Mouse (Mus musculus): ENCODE data around the gene Gm4969. TPM values are rescaled to one million over a fixed set of nuclear protein-coding genes. Genes with fewer than 3 reads are reported as not detected.

The Gm4969 gene
- polyA plus RNA-seq, 1 experiment from 2014 or later, result 2.2 TPM

- Histone ChIP-seq H3K4me1 (ENCODE audit: control insufficient read depth, insufficient read depth, low read length) (peaks cover 37% of the 10 kb centered on the region), H3K9me3 (replicated peaks; ENCODE audit: control insufficient read depth, low read length) (no peaks in the 10 kb centered on the region), H3K9ac (ENCODE audit: low read depth, low read length) (peak overlapping the region; percentile 92), H3K36me3 (ENCODE audit: control insufficient read depth, insufficient read depth, low read length) (0 out of 2 replicates have a peak, but pooled peaks cover 8% of the 10 kb centered on the region), H3K27ac (ENCODE audit: low read depth, low read length) (peak overlapping the region; percentile 98), H3K27me3 (ENCODE audit: control insufficient read depth, insufficient read depth, low read length) (peaks cover 6% of the 10 kb centered on the region; the same call in 1 of the 2 replicates), H3K4me3 (ENCODE audit: low read depth, low read length) (peak overlapping the region; percentile 78), H3K4me2 (peak overlapping the region; percentile 96)
- ATAC-seq (replicated peaks; ENCODE audit: insufficient number of reproducible peaks, low FRiP score, low TSS enrichment), result no peak
- WGBS (ENCODE audit: insufficient replicate concordance), result under 1% methylated on average over 84 of the region's 87 CpGs
Measured at GRCm38 (mm10) chr7:19094826-19095750, 23.1 kb downstream of the Gm4969 start.

- Histone ChIP-seq H3K27ac (ENCODE audit: low read depth, low read length) (peak within 1 kb of the TSS; percentile 98), H3K4me2 (peak within 1 kb of the TSS; percentile 96), H3K4me3 (ENCODE audit: low read depth, low read length) (peak within 1 kb of the TSS; percentile 78), H3K9ac (ENCODE audit: low read depth, low read length) (peak within 1 kb of the TSS; percentile 92), H3K27me3 (ENCODE audit: control insufficient read depth, insufficient read depth, low read length) (peaks cover 6% of the 10 kb centered on the region; the same call in 1 of the 2 replicates), H3K36me3 (ENCODE audit: control insufficient read depth, insufficient read depth, low read length) (0 out of 2 replicates have a peak, but pooled peaks cover 8% of the 10 kb centered on the region), H3K9me3 (replicated peaks; ENCODE audit: control insufficient read depth, low read length) (no peaks in the 10 kb centered on the region), H3K4me1 (ENCODE audit: control insufficient read depth, insufficient read depth, low read length) (peaks cover 37% of the 10 kb centered on the region)
- peak; percentile 7; the same call in 1 of the 2 replicates for ATAC-seq (replicated peaks; ENCODE audit: insufficient number of reproducible peaks, low FRiP score, low TSS enrichment)
- WGBS (ENCODE audit: insufficient replicate concordance), result under 1% methylated on average over 27 of the region's 36 CpGs
Measured at GRCm38 (mm10) chr7:19094471-19094825, 23.7 kb downstream of the Gm4969 start, which contains the start of gene Six5. Gene Six5, plus strand, starts transcription at chr7:19094594.

- H3K27me3 ChIP-seq (ENCODE audit: control insufficient read depth, insufficient read depth, low read length), result peaks cover 6% of the 10 kb centered on the region; the same call in 1 of the 2 replicates
- no peaks in the 10 kb centered on the region for H3K9me3 ChIP-seq (replicated peaks; ENCODE audit: control insufficient read depth, low read length)
- H3K4me1 ChIP-seq (ENCODE audit: control insufficient read depth, insufficient read depth, low read length), result peaks cover 37% of the 10 kb centered on the region
- peak overlapping the region; percentile 78 for H3K4me3 ChIP-seq (ENCODE audit: low read depth, low read length)
- ATAC-seq (replicated peaks; ENCODE audit: insufficient number of reproducible peaks, low FRiP score, low TSS enrichment), result peak; percentile 71
- H3K27ac ChIP-seq (ENCODE audit: low read depth, low read length), result peak overlapping the region; percentile 98
- H3K9ac ChIP-seq (ENCODE audit: low read depth, low read length), result peak overlapping the region; percentile 92
- peak overlapping the region; percentile 96 for H3K4me2 ChIP-seq
- under 1% methylated on average over 45 of the region's 45 CpGs for WGBS (ENCODE audit: insufficient replicate concordance)
- H3K36me3 ChIP-seq (ENCODE audit: control insufficient read depth, insufficient read depth, low read length), result 0 out of 2 replicates have a peak, but pooled peaks cover 8% of the 10 kb centered on the region
Measured at GRCm38 (mm10) chr7:19093537-19094385, 24.4 kb downstream of the Gm4969 start.

- peaks cover 8% of the 10 kb centered on the region; the same call in 1 of the 2 replicates for H3K36me3 ChIP-seq (ENCODE audit: control insufficient read depth, insufficient read depth, low read length)
- peak overlapping the region; percentile 93 for H3K27ac ChIP-seq (ENCODE audit: low read depth, low read length)
- H3K4me2 ChIP-seq, result peak overlapping the region; percentile 96
- peak overlapping the region; percentile 78 for H3K4me3 ChIP-seq (ENCODE audit: low read depth, low read length)
- peak overlapping the region; percentile 68 for H3K9ac ChIP-seq (ENCODE audit: low read depth, low read length)
- no peaks in the 10 kb centered on the region for H3K9me3 ChIP-seq (replicated peaks; ENCODE audit: control insufficient read depth, low read length)
- peaks cover 37% of the 10 kb centered on the region for H3K4me1 ChIP-seq (ENCODE audit: control insufficient read depth, insufficient read depth, low read length)
- peaks cover 6% of the 10 kb centered on the region; the same call in 1 of the 2 replicates for H3K27me3 ChIP-seq (ENCODE audit: control insufficient read depth, insufficient read depth, low read length)
- ATAC-seq (replicated peaks; ENCODE audit: insufficient number of reproducible peaks, low FRiP score, low TSS enrichment), result 0 out of 2 replicates have a peak, but pooled peaks have one; percentile 44
- under 1% methylated on average over 10 of the region's 15 CpGs for WGBS (ENCODE audit: insufficient replicate concordance)
Measured at GRCm38 (mm10) chr7:19093174-19093521, 25.0 kb downstream of the Gm4969 start.

GRCm38 (mm10) chr7:19092381-19093173 lies 25.6 kb downstream of the Gm4969 start:
- Histone ChIP-seq H3K4me2 (peak overlapping the region; percentile 96), H3K4me3 (ENCODE audit: low read depth, low read length) (peak overlapping the region; percentile 78), H3K27ac (ENCODE audit: low read depth, low read length) (peak overlapping the region; percentile 93), H3K4me1 (ENCODE audit: control insufficient read depth, insufficient read depth, low read length) (peaks cover 34% of the 10 kb centered on the region), H3K9me3 (replicated peaks; ENCODE audit: control insufficient read depth, low read length) (no peaks in the 10 kb centered on the region), H3K36me3 (ENCODE audit: control insufficient read depth, insufficient read depth, low read length) (peaks cover 11% of the 10 kb centered on the region; the same call in 1 of the 2 replicates), H3K27me3 (ENCODE audit: control insufficient read depth, insufficient read depth, low read length) (peaks cover 6% of the 10 kb centered on the region; the same call in 1 of the 2 replicates), H3K9ac (ENCODE audit: low read depth, low read length) (peak overlapping the region; percentile 68)
- WGBS (ENCODE audit: insufficient replicate concordance), result 4% methylated on average over 38 of the region's 38 CpGs
- peak; percentile 35 for ATAC-seq (replicated peaks; ENCODE audit: insufficient number of reproducible peaks, low FRiP score, low TSS enrichment)

- Histone ChIP-seq H3K9me3 (replicated peaks; ENCODE audit: control insufficient read depth, low read length) (no peaks in the 10 kb centered on the region), H3K9ac (ENCODE audit: low read depth, low read length) (peak overlapping the region; percentile 68), H3K4me1 (ENCODE audit: control insufficient read depth, insufficient read depth, low read length) (peaks cover 28% of the 10 kb centered on the region), H3K4me3 (ENCODE audit: low read depth, low read length) (no peak overlapping the region), H3K27ac (ENCODE audit: low read depth, low read length) (no peak overlapping the region), H3K4me2 (peak overlapping the region; percentile 96), H3K27me3 (ENCODE audit: control insufficient read depth, insufficient read depth, low read length) (peaks cover 6% of the 10 kb centered on the region; the same call in 1 of the 2 replicates), H3K36me3 (ENCODE audit: control insufficient read depth, insufficient read depth, low read length) (peaks cover 8% of the 10 kb centered on the region; the same call in 1 of the 2 replicates)
- no peak for ATAC-seq (replicated peaks; ENCODE audit: insufficient number of reproducible peaks, low FRiP score, low TSS enrichment)
- WGBS (ENCODE audit: insufficient replicate concordance), result 32% methylated on average over 17 of the region's 17 CpGs
Measured at GRCm38 (mm10) chr7:19091913-19092312, 26.3 kb downstream of the Gm4969 start.

GRCm38 (mm10) chr7:19088813-19089212 lies 29.4 kb downstream of the Gm4969 start:
- H3K36me3 ChIP-seq (ENCODE audit: control insufficient read depth, insufficient read depth, low read length), result peaks cover 8% of the 10 kb centered on the region; the same call in 1 of the 2 replicates
- WGBS (ENCODE audit: insufficient replicate concordance), result 34% methylated on average over 10 of the region's 10 CpGs
- H3K27me3 ChIP-seq (ENCODE audit: control insufficient read depth, insufficient read depth, low read length), result peaks cover 6% of the 10 kb centered on the region; the same call in 1 of the 2 replicates
- no peak overlapping the region for H3K9ac ChIP-seq (ENCODE audit: low read depth, low read length)
- no peak for ATAC-seq (replicated peaks; ENCODE audit: insufficient number of reproducible peaks, low FRiP score, low TSS enrichment)
- H3K27ac ChIP-seq (ENCODE audit: low read depth, low read length), result no peak overlapping the region
- no peak overlapping the region for H3K4me2 ChIP-seq
- no peak overlapping the region for H3K4me3 ChIP-seq (ENCODE audit: low read depth, low read length)
- no peaks in the 10 kb centered on the region for H3K9me3 ChIP-seq (replicated peaks; ENCODE audit: control insufficient read depth, low read length)
- H3K4me1 ChIP-seq (ENCODE audit: control insufficient read depth, insufficient read depth, low read length), result peaks cover 48% of the 10 kb centered on the region

All from heart, embryonic 11.5 days (tissue).